Mouse (Mus musculus) neural tube, embryonic 11.5 days (tissue): ENCODE measurements around the gene Npdc1. TPM values are rescaled to one million over a fixed set of nuclear protein-coding genes. Genes with fewer than 3 reads are reported as not detected.

Source experiments
- ATAC-seq: fragments of 200-750 bp; cut with Nextera tagmentation; 2 replicates; pipeline ENCODE4 v1.8.0; 2017; ENCODE audit warnings: moderate number of reproducible peaks, mild to moderate bottlenecking, moderate TSS enrichment, moderate library complexity; ENCODE audit not compliant: insufficient read depth, low FRiP score, low TSS enrichment
- DNase-seq: peaks from one replicate; pipeline ENCODE4 v3.0.0-alpha.2; 2015; ENCODE audit warnings: low spot score
- H3K27ac ChIP-seq: fragments of 300-500 bp; sonication (generic); 2 replicates; pipeline ENCODE4 v1.5.1; 2014; ENCODE audit warnings: low read depth, mild to moderate bottlenecking, low read length
- H3K27me3 ChIP-seq: fragments of 300-500 bp; sonication (generic); 2 replicates; pipeline ENCODE4 v1.6.1; 2014; ENCODE audit warnings: mild to moderate bottlenecking, low read length, mixed read lengths; ENCODE audit not compliant: control insufficient read depth, insufficient read depth
- H3K36me3 ChIP-seq: fragments of 300-500 bp; sonication (generic); 2 replicates; pipeline ENCODE4 v1.6.1; 2014; ENCODE audit warnings: mild to moderate bottlenecking, low read length, moderate library complexity, mixed read lengths; ENCODE audit not compliant: control insufficient read depth, insufficient read depth
- H3K4me1 ChIP-seq: fragments of 300-500 bp; sonication (generic); 2 replicates; pipeline ENCODE4 v1.6.1; 2014; ENCODE audit warnings: low read length, mixed read lengths; ENCODE audit not compliant: control insufficient read depth, insufficient read depth
- H3K4me2 ChIP-seq: fragments of 300-500 bp; sonication (generic); 2 replicates; pipeline ENCODE4 v1.6.1; 2014; ENCODE audit warnings: low read depth, mild to moderate bottlenecking, moderate library complexity
- H3K4me3 ChIP-seq: fragments of 300-500 bp; sonication (generic); 2 replicates; pipeline ENCODE4 v1.5.1; 2014; ENCODE audit warnings: low read depth, low read length
- H3K9ac ChIP-seq: fragments of 300-500 bp; sonication (generic); 2 replicates; pipeline ENCODE4 v1.6.1; 2014; ENCODE audit warnings: mild to moderate bottlenecking, low read length
- H3K9me3 ChIP-seq: fragments of 300-500 bp; sonication (generic); 2 replicates; pipeline ENCODE4 v1.6.1; 2016; ENCODE audit warnings: low read length; ENCODE audit not compliant: control insufficient read depth
- WGBS: fragments of 180-500 bp; shearing (Covaris S2); extraction: QIAGEN DNeasy Blood & Tissue Kit; methylation state at CpG from one replicate; pipeline ENCODE4 v1.1.7; 2014; 5-methylcytosine and 5-hydroxymethylcytosine counted together
- polyA plus RNA-seq: library from polyadenylated mRNA; unstranded; fragments of >200 nt; fragmentation: Nextera tagmentation; extraction: Ambion mirVana; gene quantifications from 2 replicates; pipeline ENCODE4 v1.2.1, GENCODE M21; 2014

The Npdc1 gene
- polyA plus RNA-seq, 1 experiment from 2014 or later, result 133 TPM

DNA sequence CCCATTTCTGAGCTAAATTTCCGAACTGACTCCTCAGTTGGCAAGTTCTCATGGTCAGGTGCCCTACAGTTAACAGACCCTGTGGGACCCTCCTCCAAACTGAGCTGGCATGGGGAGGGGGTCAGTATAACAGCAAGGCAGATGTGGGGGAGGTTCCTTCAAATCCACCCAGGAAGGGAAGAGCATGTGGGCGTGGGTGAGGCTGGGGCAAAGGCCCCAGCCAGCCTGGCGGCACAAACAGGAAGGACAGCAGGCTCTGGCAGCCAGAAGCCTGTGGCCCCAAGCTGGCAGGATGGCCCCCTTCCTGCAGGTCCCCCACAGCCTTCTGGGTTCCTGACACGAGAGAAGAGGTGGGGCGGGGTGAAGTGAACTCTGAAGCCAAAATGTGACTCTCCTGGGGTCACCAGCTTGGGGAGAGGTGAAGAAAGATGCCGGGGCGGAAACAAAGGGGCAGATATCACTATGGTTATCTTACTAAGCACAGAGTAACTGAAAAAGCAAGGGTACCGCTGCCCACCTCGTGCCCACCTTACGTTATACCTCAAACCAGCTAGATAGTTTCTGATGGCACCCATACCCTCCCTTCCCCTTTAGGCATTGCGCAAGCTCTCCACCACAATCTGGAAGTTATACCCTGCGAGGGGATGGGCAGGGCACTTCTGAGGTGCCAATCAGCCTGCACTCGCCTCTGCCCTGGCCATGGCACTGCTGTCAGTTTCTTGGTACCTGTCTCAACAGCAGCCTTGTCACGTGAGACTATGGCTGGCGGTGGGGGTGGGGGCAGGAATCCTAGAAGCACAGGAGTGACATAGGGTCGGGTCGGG, 23.6 kb downstream of the Npdc1 start, which contains the start of gene Fut7:
Gene Fut7, plus strand, starts transcription at position 681 of the 824 bp plus-strand sequence.
- H3K4me1 ChIP-seq, result no peaks in the 10 kb centered on the region
- H3K4me3 ChIP-seq, result no peak within 1 kb of the TSS
- no peaks in the 10 kb centered on the region for H3K36me3 ChIP-seq
- no peak within 1 kb of the TSS for H3K4me2 ChIP-seq
- no peak within 1 kb of the TSS for H3K27ac ChIP-seq
- no peaks in the 10 kb centered on the region for H3K9me3 ChIP-seq
- no peak within 1 kb of the TSS; the same call in 1 of the 2 replicates for H3K9ac ChIP-seq
- DNase-seq (no peak), ATAC-seq (no peak)
- WGBS, result 63% methylated on average over 17 of the region's 17 CpGs
- peaks cover 10% of the 10 kb centered on the region for H3K27me3 ChIP-seq

DNA sequence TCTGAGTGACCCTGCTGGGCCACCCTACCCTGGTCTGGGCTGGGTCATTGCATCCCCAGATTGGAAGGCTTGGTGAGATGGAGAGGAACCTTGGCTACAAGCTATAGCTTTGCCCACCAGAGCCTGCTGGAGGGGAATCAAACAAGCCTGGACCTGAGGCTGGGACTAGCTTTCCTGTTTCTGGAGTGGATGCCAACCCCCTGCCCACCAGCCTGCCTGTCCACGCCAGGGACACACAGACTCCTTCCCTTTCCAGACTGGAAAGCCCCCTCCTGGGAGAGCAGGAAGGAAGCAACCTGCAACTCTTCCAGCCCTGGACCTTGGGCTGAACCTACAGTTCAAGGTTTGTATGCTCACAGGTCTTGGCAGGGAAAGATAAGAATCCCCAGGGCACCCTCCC, 24.5 kb downstream of the Npdc1 start:
- Histone ChIP-seq H3K9me3 (no peaks in the 10 kb centered on the region), H3K27me3 (peaks cover 10% of the 10 kb centered on the region), H3K4me2 (no peak overlapping the region), H3K27ac (no peak overlapping the region), H3K4me1 (no peaks in the 10 kb centered on the region), H3K36me3 (no peaks in the 10 kb centered on the region), H3K4me3 (no peak overlapping the region), H3K9ac (no peak overlapping the region; the same call in 1 of the 2 replicates)
- ATAC-seq (no peak), DNase-seq (no peak)
- 54% methylated on average over 1 of the region's 1 CpGs for WGBS

DNA sequence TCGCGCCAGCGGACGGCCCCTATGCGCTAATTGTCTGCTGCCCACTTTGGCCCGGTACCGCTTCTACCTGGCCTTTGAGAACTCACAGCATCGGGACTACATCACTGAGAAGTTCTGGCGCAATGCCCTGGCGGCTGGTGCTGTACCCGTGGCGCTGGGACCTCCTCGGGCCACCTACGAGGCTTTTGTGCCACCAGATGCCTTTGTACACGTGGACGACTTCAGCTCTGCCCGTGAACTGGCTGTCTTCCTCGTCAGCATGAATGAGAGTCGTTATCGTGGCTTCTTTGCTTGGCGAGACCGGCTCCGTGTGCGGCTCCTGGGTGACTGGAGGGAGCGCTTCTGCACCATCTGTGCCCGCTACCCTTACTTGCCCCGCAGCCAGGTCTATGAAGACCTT, 26.3 kb downstream of the Npdc1 start:
- no peak overlapping the region for H3K4me2 ChIP-seq
- 55% methylated on average over 27 of the region's 27 CpGs for WGBS
- ATAC-seq, result no peak
- no peak overlapping the region for H3K27ac ChIP-seq
- H3K36me3 ChIP-seq, result no peaks in the 10 kb centered on the region
- H3K4me3 ChIP-seq, result no peak overlapping the region
- H3K4me1 ChIP-seq, result no peaks in the 10 kb centered on the region
- H3K27me3 ChIP-seq, result peaks cover 16% of the 10 kb centered on the region
- no peak for DNase-seq
- no peaks in the 10 kb centered on the region for H3K9me3 ChIP-seq
- H3K9ac ChIP-seq, result no peak overlapping the region

DNA sequence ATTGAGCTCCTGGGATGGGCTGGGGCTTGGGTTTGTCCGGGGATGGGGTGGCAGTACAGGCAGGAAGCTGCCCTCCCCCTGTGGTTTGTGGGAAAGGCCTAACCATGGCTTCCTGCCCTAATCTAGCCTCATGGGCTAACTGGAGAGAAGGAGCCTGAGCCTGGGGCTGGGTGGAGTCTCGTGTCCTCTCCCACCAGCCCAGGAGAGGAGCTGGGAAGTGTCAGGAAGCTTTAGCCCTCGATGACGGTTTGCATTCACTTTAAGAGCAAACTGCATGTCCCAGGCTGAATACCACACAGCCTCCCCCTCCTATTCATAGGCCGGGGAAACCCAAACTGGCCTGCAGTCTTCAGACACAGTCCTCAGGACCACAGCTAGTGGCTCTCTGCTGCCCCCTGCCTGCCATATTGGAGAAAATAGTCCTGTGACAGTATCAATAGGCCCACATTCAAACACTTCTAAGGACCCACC, 27.6 kb downstream of the Npdc1 start:
- no peaks in the 10 kb centered on the region for H3K36me3 ChIP-seq
- H3K4me2 ChIP-seq, result no peak overlapping the region
- H3K9me3 ChIP-seq, result no peaks in the 10 kb centered on the region
- no peak overlapping the region for H3K27ac ChIP-seq
- 0 out of 2 replicates have a peak, but pooled peaks cover 3% of the 10 kb centered on the region for H3K4me1 ChIP-seq
- ATAC-seq (no peak), DNase-seq (peak; percentile 82)
- WGBS, result 30% methylated on average over 5 of the region's 5 CpGs
- no peak overlapping the region for H3K4me3 ChIP-seq
- H3K27me3 ChIP-seq, result peaks cover 16% of the 10 kb centered on the region
- H3K9ac ChIP-seq, result no peak overlapping the region

DNA sequence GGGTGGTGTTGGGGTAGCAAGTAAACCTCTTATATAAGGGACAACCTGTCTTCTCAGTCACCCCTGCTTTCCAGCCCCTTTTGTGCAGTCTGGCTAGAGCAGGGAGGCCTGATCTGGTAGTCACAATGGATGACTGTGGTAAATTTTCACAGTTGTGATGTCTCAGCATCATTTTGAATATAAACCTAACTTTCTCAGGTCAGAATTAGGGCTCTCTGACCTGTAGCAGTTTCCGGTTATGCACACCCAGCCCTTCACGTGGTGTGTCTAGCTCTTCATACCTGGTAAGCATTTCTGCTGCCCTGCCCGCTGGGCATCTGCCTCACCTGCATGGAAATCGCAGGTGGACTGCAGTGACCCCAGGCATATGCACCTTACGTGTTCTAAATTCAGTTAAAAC, 28.1 kb downstream of the Npdc1 start:
- no peak for ATAC-seq
- Histone ChIP-seq H3K4me3 (no peak overlapping the region), H3K9me3 (no peaks in the 10 kb centered on the region), H3K4me1 (0 out of 2 replicates have a peak, but pooled peaks cover 3% of the 10 kb centered on the region), H3K27ac (no peak overlapping the region), H3K9ac (no peak overlapping the region), H3K36me3 (no peaks in the 10 kb centered on the region), H3K4me2 (no peak overlapping the region), H3K27me3 (peaks cover 16% of the 10 kb centered on the region)
- 87% methylated on average over 5 of the region's 5 CpGs for WGBS
- DNase-seq, result no peak

DNA sequence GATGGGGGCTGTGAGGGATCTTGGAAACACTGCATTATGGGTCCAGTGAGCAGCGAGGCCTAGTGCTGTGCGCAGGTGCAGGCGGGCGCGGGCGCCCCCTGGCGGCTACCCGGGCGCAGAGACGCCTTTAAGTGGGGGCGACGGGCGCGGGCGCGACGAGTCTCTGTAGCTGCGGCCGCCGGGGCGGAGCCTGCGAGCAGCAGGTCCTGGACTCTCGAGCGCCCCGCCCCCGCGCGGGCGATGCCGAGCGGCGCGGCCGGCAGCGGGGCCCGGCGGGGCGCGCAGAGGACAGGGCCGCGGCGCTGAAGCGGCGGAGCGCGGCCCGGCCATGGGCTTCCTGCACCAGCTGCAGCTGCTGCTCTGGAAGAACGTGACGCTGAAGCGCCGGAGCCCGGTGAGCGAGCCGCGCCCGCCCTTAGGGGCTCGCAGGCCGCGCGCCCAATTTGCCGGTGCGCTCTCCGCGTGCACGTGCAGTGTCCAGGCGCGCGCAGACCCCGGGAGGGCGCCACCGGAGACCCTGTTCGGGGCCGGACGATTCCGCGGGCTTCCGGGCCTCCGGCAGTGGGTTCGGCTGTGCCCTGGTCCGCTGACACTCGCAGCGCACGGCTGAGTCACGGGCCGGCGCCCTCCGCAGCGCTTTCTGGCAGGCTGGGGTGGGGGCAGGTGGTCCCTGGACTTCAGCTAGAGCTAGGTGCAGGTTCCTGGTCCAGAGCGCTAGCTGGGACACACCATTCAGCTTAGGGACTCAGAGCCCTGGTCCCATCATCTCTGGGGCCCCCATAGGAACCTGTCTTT, 29.5 kb downstream of the Npdc1 start, which contains the start of gene Abca2:
Gene Abca2, plus strand, starts transcription at position 262 of the 795 bp plus-strand sequence.
- DNase-seq, result peak; percentile 96
- no peaks in the 10 kb centered on the region for H3K9me3 ChIP-seq
- peak within 1 kb of the TSS; percentile 58; the same call in 1 of the 2 replicates for H3K27ac ChIP-seq
- under 1% methylated on average over 86 of the region's 89 CpGs for WGBS
- peak within 1 kb of the TSS; percentile 80 for H3K9ac ChIP-seq
- peak; percentile 87 for ATAC-seq
- peak within 1 kb of the TSS; percentile 85 for H3K4me2 ChIP-seq
- peaks cover 16% of the 10 kb centered on the region for H3K27me3 ChIP-seq
- H3K4me1 ChIP-seq, result 0 out of 2 replicates have a peak, but pooled peaks cover 3% of the 10 kb centered on the region
- no peaks in the 10 kb centered on the region for H3K36me3 ChIP-seq
- H3K4me3 ChIP-seq, result peak within 1 kb of the TSS; percentile 73

DNA sequence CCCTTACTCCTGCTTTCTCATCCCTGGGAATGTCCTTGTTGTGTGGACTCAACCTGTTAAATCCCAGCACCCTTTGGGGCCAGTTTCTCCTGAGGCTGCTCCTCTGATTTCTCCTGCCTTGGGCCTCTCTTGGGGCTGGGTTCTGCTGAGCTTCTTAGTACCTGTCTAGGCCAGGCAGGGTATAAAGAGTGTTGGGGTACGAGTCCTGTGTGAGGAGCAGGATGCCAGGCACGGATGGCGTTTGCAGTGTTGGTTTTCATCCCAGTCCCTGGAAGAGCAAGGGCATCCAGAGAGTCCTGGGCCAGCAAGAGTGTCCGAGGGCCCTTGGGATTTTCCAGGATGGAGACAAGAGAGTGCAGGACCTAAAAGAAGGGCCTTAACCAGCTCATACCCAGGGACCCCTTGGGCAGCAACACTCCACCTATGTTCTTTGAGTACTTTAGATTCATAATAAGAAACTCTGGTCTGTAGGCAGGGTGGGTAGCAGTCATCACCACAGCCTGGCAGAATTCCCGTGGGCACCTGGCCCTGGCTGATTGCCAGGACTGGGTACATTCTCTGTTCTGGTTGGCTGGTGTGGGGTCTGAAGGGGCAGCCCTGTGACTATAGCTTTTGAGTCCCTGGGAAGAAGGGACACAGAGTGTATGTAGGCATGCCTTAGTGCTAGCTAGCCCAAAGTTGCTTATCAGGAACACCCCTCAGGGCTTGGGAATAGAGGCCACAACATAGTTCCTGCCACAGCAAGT, 30.5 kb downstream of the Npdc1 start:
- Histone ChIP-seq H3K4me2 (peak overlapping the region; percentile 85), H3K9ac (peak overlapping the region; percentile 80; the same call in 1 of the 2 replicates), H3K36me3 (no peaks in the 10 kb centered on the region), H3K9me3 (no peaks in the 10 kb centered on the region), H3K27me3 (peaks cover 14% of the 10 kb centered on the region), H3K27ac (no peak overlapping the region), H3K4me1 (0 out of 2 replicates have a peak, but pooled peaks cover 3% of the 10 kb centered on the region), H3K4me3 (peak overlapping the region; percentile 73)
- DNase-seq, result no peak
- ATAC-seq, result no peak
- 79% methylated on average over 5 of the region's 5 CpGs for WGBS
